Mouse (Mus musculus) kidney, embryonic 14.5 days (tissue): Measurements from ENCODE around the gene Armc3. TPM values are rescaled to one million over a fixed set of nuclear protein-coding genes. Genes with fewer than 3 reads are reported as not detected.

Experiments used
- ATAC-seq: fragments of 200-750 bp; cut with Nextera tagmentation; 2 replicates; pipeline ENCODE4 v1.8.0; 2017; ENCODE audit warnings: moderate number of reproducible peaks, mild to moderate bottlenecking, moderate TSS enrichment, moderate library complexity; ENCODE audit not compliant: low FRiP score, low TSS enrichment
- H3K27ac ChIP-seq: fragments of 300-500 bp; sonication (generic); 2 replicates; pipeline ENCODE4 v1.5.1; 2014; ENCODE audit warnings: low read depth, mild to moderate bottlenecking, low read length, moderate library complexity, mixed read lengths
- H3K27me3 ChIP-seq: fragments of 300-500 bp; sonication (generic); 2 replicates; pipeline ENCODE4 v1.6.1; 2014; ENCODE audit warnings: mild to moderate bottlenecking, low read length; ENCODE audit not compliant: control insufficient read depth, insufficient read depth
- H3K36me3 ChIP-seq: fragments of 300-500 bp; sonication (generic); 2 replicates; pipeline ENCODE4 v1.6.1; 2014; ENCODE audit warnings: low read length, mixed read lengths; ENCODE audit not compliant: control insufficient read depth, insufficient read depth
- H3K4me1 ChIP-seq: fragments of 300-500 bp; sonication (generic); 2 replicates; pipeline ENCODE4 v1.6.1; 2014; ENCODE audit warnings: low read length, mixed read lengths; ENCODE audit not compliant: control insufficient read depth, insufficient read depth
- H3K4me2 ChIP-seq: fragments of 300-500 bp; sonication (generic); replicated peaks from 2 replicates; pipeline ENCODE4 v1.6.1; 2014; ENCODE audit warnings: low read depth, mild to moderate bottlenecking, low read length
- H3K4me3 ChIP-seq: fragments of 300-500 bp; sonication (generic); 2 replicates; pipeline ENCODE4 v1.5.1; 2014; ENCODE audit warnings: mild to moderate bottlenecking, low read length
- H3K9ac ChIP-seq: fragments of 300-500 bp; sonication (generic); 2 replicates; pipeline ENCODE4 v1.6.1; 2014; ENCODE audit warnings: low read depth, mild to moderate bottlenecking, low read length, moderate library complexity
- H3K9me3 ChIP-seq: fragments of 300-500 bp; sonication (generic); 2 replicates; pipeline ENCODE4 v1.6.1; 2016; ENCODE audit warnings: low read length; ENCODE audit not compliant: control insufficient read depth
- WGBS: fragments of 180-500 bp; shearing (Covaris S2); extraction: QIAGEN DNeasy Blood & Tissue Kit; methylation state at CpG from one replicate; pipeline ENCODE4 v1.1.7; 2014; 5-methylcytosine and 5-hydroxymethylcytosine counted together
- polyA plus RNA-seq: library from polyadenylated mRNA; unstranded; fragments of >200 nt; fragmentation: Nextera tagmentation; extraction: Ambion mirVana; gene quantifications from 2 replicates; pipeline ENCODE4 v1.2.1, GENCODE M21; 2014

The Armc3 gene
- polyA plus RNA-seq, 1 experiment from 2014 or later = 0.09 TPM

DNA sequence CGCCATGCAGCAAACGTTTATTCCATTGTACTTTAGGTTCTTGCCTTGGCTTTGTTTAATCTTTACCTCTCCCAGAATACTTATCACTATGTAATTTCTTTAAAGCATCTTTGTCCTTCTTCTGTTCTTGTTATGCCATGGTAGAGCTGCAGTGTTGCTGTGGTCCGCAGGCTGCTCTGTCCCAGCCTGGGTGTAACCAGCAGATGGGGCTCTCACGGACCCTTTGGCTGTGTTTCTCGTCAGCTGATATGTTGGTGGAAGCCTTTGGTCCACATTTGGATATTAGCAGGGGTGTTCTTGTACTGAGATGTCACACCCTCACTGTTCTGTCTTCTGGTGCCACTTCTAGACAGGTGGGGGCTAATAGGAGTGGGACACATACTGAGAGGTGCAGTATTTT lies 64.3 kb downstream of the Armc3 start:
- Histone ChIP-seq H3K4me2 (no peak overlapping the region), H3K9ac (no peak overlapping the region), H3K4me3 (no peak overlapping the region), H3K27ac (no peak overlapping the region), H3K4me1 (no peaks in the 10 kb centered on the region), H3K9me3 (no peaks in the 10 kb centered on the region), H3K27me3 (no peaks in the 10 kb centered on the region), H3K36me3 (no peaks in the 10 kb centered on the region)
- 56% methylated on average over 5 of the region's 5 CpGs for WGBS
- no peak for ATAC-seq

DNA sequence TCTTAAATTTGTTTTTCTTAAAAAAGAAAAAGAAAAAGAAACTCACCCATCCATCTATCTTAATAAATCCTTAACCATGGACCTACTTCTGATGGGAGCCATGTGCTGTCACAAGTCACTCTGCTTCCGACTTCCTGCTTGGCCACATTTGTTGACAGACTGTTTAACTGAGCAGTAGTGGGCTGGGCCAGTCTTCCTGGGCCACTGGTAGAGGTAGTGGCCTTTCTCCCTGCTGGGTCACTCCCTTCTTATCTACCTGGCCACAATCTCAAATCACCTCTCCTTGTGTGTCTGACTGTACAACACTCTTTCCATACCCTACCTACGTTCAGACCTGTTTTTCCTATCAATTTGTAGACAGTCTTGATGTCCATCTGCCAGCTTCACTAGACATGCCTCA lies 66.7 kb downstream of the Armc3 start:
- H3K27me3 ChIP-seq = no peaks in the 10 kb centered on the region
- no peaks in the 10 kb centered on the region for H3K9me3 ChIP-seq
- no peak for ATAC-seq
- no peak overlapping the region for H3K27ac ChIP-seq
- no peak overlapping the region for H3K4me3 ChIP-seq
- 63% methylated on average over 2 of the region's 2 CpGs for WGBS
- no peak overlapping the region for H3K9ac ChIP-seq
- H3K4me2 ChIP-seq = no peak overlapping the region
- H3K4me1 ChIP-seq = no peaks in the 10 kb centered on the region
- H3K36me3 ChIP-seq = no peaks in the 10 kb centered on the region

DNA sequence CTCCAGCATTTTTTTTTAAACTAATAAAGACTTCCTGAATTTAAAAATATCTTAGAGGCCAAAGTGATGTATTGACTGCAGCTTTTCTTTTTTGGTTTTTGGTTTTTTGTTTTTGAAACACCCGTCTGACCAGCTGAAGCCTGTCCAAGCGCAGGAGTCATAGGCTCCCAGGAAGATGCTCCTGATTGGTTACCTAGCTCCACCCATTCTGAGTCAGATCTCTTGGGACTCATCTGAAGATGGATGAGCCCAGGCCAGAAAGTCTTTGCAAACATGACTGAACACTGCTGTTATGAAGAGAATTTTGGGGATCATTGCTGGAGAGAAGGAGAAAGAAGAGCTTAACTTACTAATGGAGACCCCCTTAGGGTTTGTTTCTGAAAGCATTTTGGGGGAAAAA lies 68.3 kb downstream of the Armc3 start:
- no peaks in the 10 kb centered on the region for H3K27me3 ChIP-seq
- H3K27ac ChIP-seq = no peak overlapping the region
- no peak for ATAC-seq
- no peaks in the 10 kb centered on the region for H3K4me1 ChIP-seq
- H3K9me3 ChIP-seq = no peaks in the 10 kb centered on the region
- H3K9ac ChIP-seq = no peak overlapping the region
- H3K4me2 ChIP-seq = no peak overlapping the region
- 59% methylated on average over 2 of the region's 2 CpGs for WGBS
- H3K4me3 ChIP-seq = no peak overlapping the region
- H3K36me3 ChIP-seq = no peaks in the 10 kb centered on the region

DNA sequence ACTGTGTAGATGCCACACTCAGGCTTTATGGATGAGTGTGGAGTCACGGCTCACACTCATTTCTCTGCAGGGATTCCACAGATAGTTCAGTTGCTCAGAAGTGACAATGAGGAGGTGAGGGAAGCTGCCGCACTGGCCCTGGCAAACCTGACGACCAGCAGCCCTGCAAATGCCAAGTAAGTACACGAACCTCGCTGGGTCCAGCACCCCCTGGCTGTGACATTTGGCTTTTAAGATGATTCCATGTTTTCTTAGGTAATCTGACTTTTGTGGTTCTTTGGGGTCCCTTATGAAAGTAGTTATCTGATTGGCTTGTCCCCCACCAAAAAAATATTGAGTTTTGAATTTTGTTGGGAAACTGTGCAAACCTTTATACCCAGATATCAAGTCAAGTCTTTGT lies 70.9 kb downstream of the Armc3 start:
- Histone ChIP-seq H3K4me1 (no peaks in the 10 kb centered on the region), H3K9me3 (no peaks in the 10 kb centered on the region), H3K9ac (no peak overlapping the region), H3K27me3 (no peaks in the 10 kb centered on the region), H3K4me3 (no peak overlapping the region), H3K4me2 (no peak overlapping the region), H3K27ac (no peak overlapping the region), H3K36me3 (no peaks in the 10 kb centered on the region)
- WGBS = 54% methylated on average over 5 of the region's 5 CpGs
- no peak for ATAC-seq

DNA sequence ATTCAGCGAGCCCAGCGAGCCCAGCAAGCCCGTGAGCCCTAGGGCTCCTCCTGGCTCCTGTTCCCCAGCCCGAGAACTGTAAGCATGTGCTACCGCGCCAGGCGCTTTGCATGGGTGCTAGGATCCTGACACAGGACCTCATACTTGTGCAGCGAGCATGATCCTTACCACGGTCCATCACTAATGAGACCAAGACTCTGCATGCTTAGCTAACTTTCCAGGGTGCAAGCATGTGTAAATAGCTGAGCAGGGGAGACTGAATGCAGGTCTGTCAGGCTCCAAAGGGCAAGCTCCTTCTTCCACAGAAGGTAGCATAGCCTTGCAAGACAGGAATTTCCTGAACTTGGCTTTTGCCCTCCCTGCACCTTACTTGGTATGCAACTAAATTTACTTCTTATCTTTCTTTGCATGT lies 71.6 kb downstream of the Armc3 start:
- peak; percentile 69; the same call in 1 of the 2 replicates for ATAC-seq
- 36% methylated on average over 9 of the region's 9 CpGs for WGBS
- no peaks in the 10 kb centered on the region for H3K9me3 ChIP-seq
- H3K27me3 ChIP-seq = no peaks in the 10 kb centered on the region
- no peak overlapping the region; the same call in 1 of the 2 replicates for H3K4me2 ChIP-seq
- H3K9ac ChIP-seq = no peak overlapping the region
- H3K4me3 ChIP-seq = no peak overlapping the region
- no peaks in the 10 kb centered on the region for H3K4me1 ChIP-seq
- H3K36me3 ChIP-seq = no peaks in the 10 kb centered on the region
- no peak overlapping the region for H3K27ac ChIP-seq

DNA sequence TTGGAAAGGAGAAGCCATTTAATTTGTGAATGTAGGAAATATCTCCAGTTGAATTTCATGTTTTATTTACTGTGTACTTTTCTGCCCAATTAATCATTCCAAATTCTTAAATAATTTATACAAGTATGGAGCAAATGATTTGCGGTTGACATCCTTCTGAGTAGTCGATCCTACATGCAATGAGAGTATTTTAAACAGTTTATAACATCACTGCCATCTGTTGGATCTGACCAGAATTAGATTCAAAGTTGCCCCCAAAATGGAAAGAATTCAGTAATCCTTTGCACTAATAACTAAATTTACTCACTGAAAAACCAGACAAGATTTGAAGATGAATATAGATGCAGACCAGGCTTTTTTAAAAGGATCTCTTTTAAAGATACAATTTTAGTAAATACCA lies 75.5 kb downstream of the Armc3 start:
- no peak overlapping the region for H3K4me2 ChIP-seq
- H3K4me3 ChIP-seq = no peak overlapping the region
- no peaks in the 10 kb centered on the region for H3K27me3 ChIP-seq
- H3K9ac ChIP-seq = no peak overlapping the region
- no peaks in the 10 kb centered on the region for H3K36me3 ChIP-seq
- WGBS = 55% methylated on average over 2 of the region's 2 CpGs
- no peak for ATAC-seq
- H3K27ac ChIP-seq = no peak overlapping the region
- H3K9me3 ChIP-seq = no peaks in the 10 kb centered on the region
- no peaks in the 10 kb centered on the region for H3K4me1 ChIP-seq

DNA sequence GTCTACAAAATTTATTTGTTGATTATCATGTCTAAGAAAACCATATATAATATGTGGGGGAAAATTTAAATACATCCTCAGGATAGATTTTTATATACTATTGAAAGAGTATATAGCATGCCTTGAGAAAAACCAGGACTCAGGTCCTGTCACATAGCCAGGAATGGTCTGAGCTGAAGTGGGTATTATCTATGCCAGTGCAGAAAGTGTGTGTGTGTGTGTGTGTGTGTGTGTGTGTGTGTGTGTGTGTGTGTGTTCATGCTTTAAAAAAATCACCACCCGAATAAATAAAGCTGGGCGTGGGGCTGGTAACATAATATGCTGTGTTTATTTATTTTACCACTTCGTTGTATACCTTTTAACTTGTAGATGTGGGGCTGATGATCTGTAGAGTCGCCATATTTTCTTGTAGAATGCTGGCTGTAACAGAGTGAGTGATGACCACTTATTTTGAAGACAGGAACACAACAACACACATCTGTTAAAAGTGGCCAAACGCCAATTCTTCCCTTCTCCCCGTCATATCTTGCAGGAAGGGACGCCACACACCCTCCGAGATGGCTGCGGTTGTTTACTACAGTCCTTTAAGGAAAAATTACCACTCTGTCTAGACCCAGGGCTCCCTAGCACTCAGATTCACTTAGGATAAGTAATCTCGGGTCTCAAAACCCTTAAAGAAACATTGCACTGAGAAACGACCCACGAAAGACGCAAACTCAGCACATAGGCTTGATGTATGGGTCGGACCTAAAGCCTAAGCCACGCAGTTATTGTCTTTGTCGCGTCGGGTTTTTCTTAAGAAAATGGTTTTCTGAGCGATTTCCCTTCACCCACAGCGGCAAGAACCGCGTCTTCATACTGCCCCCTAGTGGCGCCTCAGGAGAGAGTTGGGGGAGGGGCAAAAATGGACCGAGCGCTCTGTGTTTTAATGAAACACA lies 76.8 kb downstream of the Armc3 start:
- Histone ChIP-seq H3K27me3 (no peaks in the 10 kb centered on the region), H3K9ac (peak overlapping the region; percentile 44), H3K4me3 (peak overlapping the region; percentile 38), H3K4me1 (no peaks in the 10 kb centered on the region), H3K9me3 (no peaks in the 10 kb centered on the region), H3K27ac (peak overlapping the region; percentile 48; the same call in 1 of the 2 replicates), H3K36me3 (no peaks in the 10 kb centered on the region), H3K4me2 (peak overlapping the region; percentile 57)
- WGBS = 4% methylated on average over 25 of the region's 25 CpGs
- peak; percentile 88 for ATAC-seq

DNA sequence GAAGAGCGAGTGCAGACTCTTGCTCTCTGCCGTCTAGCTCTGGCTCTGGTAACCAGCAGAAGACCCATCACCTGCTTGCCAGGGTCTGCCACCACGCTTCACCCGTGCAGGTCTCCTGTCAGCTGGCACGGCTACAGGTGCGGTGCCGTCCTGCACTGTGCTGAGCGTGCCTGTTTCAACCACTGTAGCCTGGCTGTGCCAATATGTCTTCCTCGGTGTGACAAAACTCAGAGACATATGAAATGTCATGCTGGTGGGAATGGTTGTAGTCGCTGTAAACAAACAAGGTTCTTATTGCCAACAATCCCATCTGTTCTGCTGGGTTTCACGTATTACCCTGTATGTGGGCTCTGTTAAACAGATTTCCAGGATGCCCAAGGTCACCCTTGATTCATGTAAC lies 81.2 kb downstream of the Armc3 start:
- ATAC-seq = no peak
- Histone ChIP-seq H3K4me1 (no peaks in the 10 kb centered on the region), H3K9me3 (no peaks in the 10 kb centered on the region), H3K36me3 (no peaks in the 10 kb centered on the region), H3K27ac (no peak overlapping the region), H3K9ac (no peak overlapping the region), H3K4me2 (no peak overlapping the region), H3K27me3 (no peaks in the 10 kb centered on the region), H3K4me3 (no peak overlapping the region)
- WGBS = 93% methylated on average over 11 of the region's 11 CpGs

DNA sequence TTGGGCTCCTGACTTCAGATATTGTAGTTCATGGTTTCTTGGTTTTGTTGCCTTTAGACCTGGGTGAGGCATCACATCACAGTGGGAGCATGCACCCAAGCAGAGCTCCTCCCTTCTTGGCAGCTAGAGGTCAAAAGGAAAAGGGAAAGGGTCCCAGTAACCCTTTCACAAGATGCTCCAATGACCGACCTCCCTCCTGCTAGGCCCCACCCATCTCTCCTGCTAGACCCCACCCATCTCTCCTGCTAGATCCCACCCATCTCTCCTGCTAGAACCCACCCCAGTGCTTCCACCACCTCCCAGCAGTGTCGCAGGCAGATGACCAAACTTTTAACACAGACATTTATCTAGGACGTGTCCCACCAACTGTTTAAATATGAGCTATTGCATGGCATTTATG lies 93.3 kb downstream of the Armc3 start:
- 50% methylated on average over 3 of the region's 3 CpGs for WGBS
- no peak overlapping the region for H3K9ac ChIP-seq
- no peaks in the 10 kb centered on the region for H3K4me1 ChIP-seq
- no peak overlapping the region for H3K4me2 ChIP-seq
- H3K36me3 ChIP-seq = no peaks in the 10 kb centered on the region
- H3K4me3 ChIP-seq = no peak overlapping the region
- no peaks in the 10 kb centered on the region for H3K27me3 ChIP-seq
- no peak overlapping the region for H3K27ac ChIP-seq
- no peaks in the 10 kb centered on the region for H3K9me3 ChIP-seq
- ATAC-seq = no peak
